In the genomic region with DNA sequence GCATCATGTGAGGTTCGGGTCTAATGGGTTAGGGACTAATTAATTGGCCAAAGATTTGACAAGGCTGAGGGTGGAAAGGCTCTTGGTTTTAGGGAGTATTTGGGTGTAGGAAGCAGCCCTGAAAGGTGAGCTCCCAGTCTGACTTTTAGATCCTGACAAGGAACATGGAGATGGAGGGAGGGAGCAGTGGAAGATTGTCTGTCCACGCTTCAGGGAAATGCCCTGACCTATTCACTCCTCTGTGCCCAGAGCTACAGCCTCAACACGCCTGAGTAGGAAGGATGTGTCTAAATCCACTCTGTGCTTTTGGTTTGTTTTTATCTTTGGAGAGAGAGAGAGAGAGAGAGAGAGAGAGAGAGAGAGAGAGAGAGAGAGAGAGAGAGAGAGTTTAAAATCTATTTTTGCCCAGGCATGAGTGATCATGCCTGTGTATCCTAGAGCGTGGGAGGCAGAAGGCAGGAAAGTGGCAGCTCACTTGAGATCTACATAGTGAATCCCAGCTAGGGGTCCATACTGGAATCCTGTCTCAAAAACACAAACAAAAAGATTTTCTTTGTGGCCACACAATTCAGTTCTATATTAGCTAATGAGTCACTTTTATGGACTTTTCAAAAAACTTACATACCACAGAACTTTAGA, we compare ENCODE assay signal across 8 mouse cellular contexts.
DNase-seq lines count a peak whose midpoint lies in the region; ATAC-seq and TF ChIP-seq lines count a peak whose summit lies in the region.
"Had no signal": no experiment of that assay in that cellular context is flagged by ENCODE, and none has a peak within 500 bp of the region (broad histone marks: within the 10 kb centered on the region; RNA-seq: fewer than 3 reads in every experiment).

No protein-coding gene starts in this region.

- peaks cover 12% of the 10 kb centered on the region; the same call in 1 of the 2 replicates for H3K4me1 ChIP-seq in kidney, postnatal 0 days (replicated peaks; ENCODE audit: insufficient read depth, low read length)
- peaks cover 17% of the 10 kb centered on the region for H3K4me1 ChIP-seq in embryonic facial prominence, embryonic 15.5 days
- peaks cover 15% of the 10 kb centered on the region for H3K4me1 ChIP-seq in heart, embryonic 16.5 days (ENCODE audit: control insufficient read depth, insufficient read depth, low read length)
- H3K4me1 ChIP-seq in midbrain, embryonic 14.5 days (ENCODE audit: control insufficient read depth, insufficient read depth, low read length) = peaks cover 7% of the 10 kb centered on the region

- no peaks in the 10 kb centered on the region for H3K27me3 ChIP-seq in kidney, postnatal 0 days (ENCODE audit: insufficient read depth, low read length)
- no peaks in the 10 kb centered on the region for H3K27me3 ChIP-seq in embryonic facial prominence, embryonic 15.5 days
- H3K27me3 ChIP-seq in heart, embryonic 16.5 days (ENCODE audit: control insufficient read depth, insufficient read depth, low read length) = no peaks in the 10 kb centered on the region
- no peaks in the 10 kb centered on the region for H3K27me3 ChIP-seq in midbrain, embryonic 14.5 days (ENCODE audit: control insufficient read depth, insufficient read depth, low read length)
- H3K27me3 ChIP-seq: stomach, embryonic 15.5 days had no signal

- no peak overlapping the region for H3K4me2 ChIP-seq in kidney, postnatal 0 days (ENCODE audit: low read length)
- H3K4me2 ChIP-seq in embryonic facial prominence, embryonic 15.5 days (replicated peaks) = 0 out of 2 replicates have a peak overlapping the region, but pooled peaks have one; percentile 4
- H3K4me2 ChIP-seq in heart, embryonic 16.5 days (ENCODE audit: low read depth, low read length) = peak overlapping the region; percentile 38
- H3K4me2 ChIP-seq in midbrain, embryonic 14.5 days (ENCODE audit: low read length) = no peak overlapping the region
- H3K4me2 ChIP-seq: stomach, embryonic 15.5 days had no signal

- H3K9me3 ChIP-seq in kidney, postnatal 0 days (replicated peaks; ENCODE audit: low read length) = no peaks in the 10 kb centered on the region
- H3K9me3 ChIP-seq in embryonic facial prominence, embryonic 15.5 days (replicated peaks) = no peaks in the 10 kb centered on the region
- H3K9me3 ChIP-seq in heart, embryonic 16.5 days (replicated peaks; ENCODE audit: control insufficient read depth, low read length) = no peaks in the 10 kb centered on the region
- H3K9me3 ChIP-seq in midbrain, embryonic 14.5 days (ENCODE audit: control insufficient read depth, low read length) = no peaks in the 10 kb centered on the region
- H3K9me3 ChIP-seq: stomach, embryonic 15.5 days had no signal

- 28% methylated on average over 4 of the region's 4 CpGs for WGBS in kidney, postnatal 0 days
- 39% methylated on average over 4 of the region's 4 CpGs for WGBS in embryonic facial prominence, embryonic 15.5 days
- WGBS in heart, embryonic 16.5 days = 25% methylated on average over 4 of the region's 4 CpGs
- 46% methylated on average over 4 of the region's 4 CpGs for WGBS in midbrain, embryonic 14.5 days

- peak overlapping the region; percentile 51 for H3K27ac ChIP-seq in kidney, postnatal 0 days
- H3K27ac ChIP-seq in embryonic facial prominence, embryonic 15.5 days (replicated peaks) = peak overlapping the region; percentile 68
- peak overlapping the region; percentile 84 for H3K27ac ChIP-seq in heart, embryonic 16.5 days (ENCODE audit: low read length)
- H3K27ac ChIP-seq in midbrain, embryonic 14.5 days (replicated peaks; ENCODE audit: low read depth, low read length) = peak overlapping the region; percentile 50

- H3K9ac ChIP-seq in kidney, postnatal 0 days (ENCODE audit: low read depth, low read length) = no peak overlapping the region
- no peak overlapping the region for H3K9ac ChIP-seq in embryonic facial prominence, embryonic 15.5 days
- H3K9ac ChIP-seq in heart, embryonic 16.5 days (ENCODE audit: low read length) = no peak overlapping the region
- no peak overlapping the region for H3K9ac ChIP-seq in midbrain, embryonic 14.5 days (replicated peaks; ENCODE audit: low read length)
- H3K9ac ChIP-seq: stomach, embryonic 15.5 days had no signal

- ATAC-seq in kidney, postnatal 0 days (replicated peaks; ENCODE audit: low FRiP score, low read depth) = peak; percentile 67
- ATAC-seq in embryonic facial prominence, embryonic 15.5 days (ENCODE audit: insufficient number of reproducible peaks, low FRiP score, low TSS enrichment, low read depth) = no peak
- peak; percentile 54; the same call in 1 of the 2 replicates for ATAC-seq in heart, embryonic 16.5 days (replicated peaks; ENCODE audit: extremely low read depth, insufficient read depth, low FRiP score)
- ATAC-seq in midbrain, embryonic 14.5 days (ENCODE audit: low FRiP score, low TSS enrichment) = no peak
- no peak for ATAC-seq in CD4-positive, CD25-positive, alpha-beta regulatory T cell, adult 4 months

- TF ChIP-seq CTCF in kidney, postnatal 0 days (IDR thresholded peaks at IDR 0.05; ENCODE audit: low read depth) = no peak

- H3K4me3 ChIP-seq in kidney, postnatal 0 days (replicated peaks; ENCODE audit: low read depth, low read length) = no peak overlapping the region
- no peak overlapping the region for H3K4me3 ChIP-seq in embryonic facial prominence, embryonic 15.5 days (replicated peaks)
- H3K4me3 ChIP-seq in heart, embryonic 16.5 days (ENCODE audit: low read length) = no peak overlapping the region
- H3K4me3 ChIP-seq in midbrain, embryonic 14.5 days (replicated peaks; ENCODE audit: low read depth, low read length) = no peak overlapping the region
- H3K4me3 ChIP-seq: stomach, embryonic 15.5 days had no signal

- peak; percentile 81 for DNase-seq in kidney, postnatal 0 days (ENCODE audit: low spot score)
- DNase-seq in kidney, postnatal 10 days = no peak
- DNase-seq in midbrain, embryonic 14.5 days = no peak
- DNase-seq in retina, postnatal 1 day = no peak

- H3K36me3 ChIP-seq in kidney, postnatal 0 days (ENCODE audit: insufficient read depth, low read length) = no peaks in the 10 kb centered on the region
- H3K36me3 ChIP-seq in embryonic facial prominence, embryonic 15.5 days = no peaks in the 10 kb centered on the region
- H3K36me3 ChIP-seq in heart, embryonic 16.5 days (ENCODE audit: control insufficient read depth, insufficient read depth) = no peaks in the 10 kb centered on the region
- no peaks in the 10 kb centered on the region for H3K36me3 ChIP-seq in midbrain, embryonic 14.5 days (ENCODE audit: control insufficient read depth, insufficient read depth, low read length)
- H3K36me3 ChIP-seq: stomach, embryonic 15.5 days had no signal

Comparison
In these comparisons a context has a peak if more than half of its experiments do, and no peak if none do; other contexts are left out.
1. ATAC-seq: peak in kidney, postnatal 0 days (single experiment) and heart, embryonic 16.5 days (single experiment); none in embryonic facial prominence, embryonic 15.5 days (single experiment), midbrain, embryonic 14.5 days (single experiment) and CD4-positive, CD25-positive, alpha-beta regulatory T cell, adult 4 months (single experiment).
2. H3K4me2 ChIP-seq: peak in embryonic facial prominence, embryonic 15.5 days (single experiment) and heart, embryonic 16.5 days (single experiment); none in kidney, postnatal 0 days (single experiment) and midbrain, embryonic 14.5 days (single experiment).
3. Peak in every context shown above with its lines, with median percentiles within 50 percentile points of each other: H3K27ac ChIP-seq.